Mouse (Mus musculus) spleen, adult 2 months (tissue): Measurements from ENCODE around the gene Tmem72. TPM values are rescaled to one million over a fixed set of nuclear protein-coding genes. Genes with fewer than 3 reads are reported as not detected.

Experiments used
- DNase-seq, 2 experiments: peaks; one replicate each; pipeline versions ENCODE4 v3.0.0 to v3.0.0-alpha.2; 2012 to 2021; ENCODE audit warnings: low spot score in 2 of 2, low read depth in 1 of 2
- H3K27ac ChIP-seq: fragments of 200-500 bp; 2 replicates; pipeline ENCODE4 v1.5.1; 2012; ENCODE audit warnings: low read length, inconsistent platforms; ENCODE audit not compliant: insufficient read depth
- H3K27me3 ChIP-seq: fragments of 200-500 bp; 2 replicates; pipeline ENCODE4 v1.6.1; 2012; ENCODE audit warnings: mild to moderate bottlenecking, moderate library complexity, low read length, inconsistent platforms; ENCODE audit not compliant: control insufficient read depth, insufficient read depth
- H3K36me3 ChIP-seq: fragments of 200-500 bp; 2 replicates; pipeline ENCODE4 v1.6.1; 2012; ENCODE audit warnings: mild to moderate bottlenecking, low read length, inconsistent platforms; ENCODE audit not compliant: control insufficient read depth, insufficient read depth
- H3K4me1 ChIP-seq: fragments of 200-500 bp; 2 replicates; pipeline ENCODE4 v1.6.1; 2011; ENCODE audit warnings: inconsistent platforms; ENCODE audit not compliant: control insufficient read depth, insufficient read depth, insufficient read length
- H3K4me3 ChIP-seq: fragments of 200-500 bp; 2 replicates; pipeline ENCODE4 v1.5.1; 2011; ENCODE audit warnings: mild to moderate bottlenecking, inconsistent platforms; ENCODE audit not compliant: insufficient read depth, insufficient read length; ENCODE audit errors: extremely low read depth
- CTCF ChIP-seq: fragments of 200-500 bp; IDR thresholded peaks from 2 replicates; pipeline ENCODE4 v1.5.1; 2011; ENCODE audit warnings: mild to moderate bottlenecking, inconsistent platforms; ENCODE audit not compliant: insufficient read depth, insufficient read length, insufficient replicate concordance; ENCODE audit errors: extremely low read depth
- POLR2A ChIP-seq: fragments of 200-500 bp; IDR thresholded peaks from 2 replicates; pipeline ENCODE4 v1.6.1; 2011; ENCODE audit warnings: low read depth, low read length, inconsistent platforms
- WGBS: fragments of 180-500 bp; shearing (Covaris S2); methylation state at CpG from one replicate; pipeline ENCODE4 v1.1.7; 2018; 5-methylcytosine and 5-hydroxymethylcytosine counted together
- polyA plus RNA-seq: library from polyadenylated mRNA; depleted of rRNA; stranded (reverse); fragments of >200 nt; gene quantifications from 2 replicates; pipeline ENCODE4 v1.2.3, GENCODE M21; 2012

The Tmem72 gene
- polyA plus RNA-seq, 1 experiment, result 0.01 TPM

DNA sequence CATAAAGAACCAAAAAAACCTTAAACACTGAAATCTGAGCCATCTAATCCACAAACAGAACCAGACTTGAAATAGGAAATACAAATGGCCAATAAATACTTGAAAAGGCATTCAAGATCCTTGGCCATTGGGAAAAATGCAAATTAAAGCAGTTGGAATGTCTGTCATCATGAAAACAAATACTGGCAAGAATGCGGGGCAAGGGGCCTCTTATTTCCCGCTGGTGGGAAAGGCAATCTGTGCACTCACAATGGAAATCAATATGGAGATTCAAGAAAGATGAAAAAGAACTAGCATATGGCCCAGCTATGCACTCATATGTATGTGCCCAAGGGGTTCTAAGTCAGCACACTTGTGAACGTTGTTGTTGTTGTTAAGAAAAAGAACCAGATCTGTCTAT, 49.8 kb downstream of the Tmem72 start:
- H3K27ac ChIP-seq, result no peak overlapping the region
- TF ChIP-seq POLR2A, result no peak
- peaks cover 18% of the 10 kb centered on the region for H3K4me1 ChIP-seq
- DNase-seq, result no peak
- no peaks in the 10 kb centered on the region for H3K27me3 ChIP-seq
- 89% methylated on average over 3 of the region's 3 CpGs for WGBS
- no peaks in the 10 kb centered on the region for H3K36me3 ChIP-seq
- H3K4me3 ChIP-seq, result no peak overlapping the region

DNA sequence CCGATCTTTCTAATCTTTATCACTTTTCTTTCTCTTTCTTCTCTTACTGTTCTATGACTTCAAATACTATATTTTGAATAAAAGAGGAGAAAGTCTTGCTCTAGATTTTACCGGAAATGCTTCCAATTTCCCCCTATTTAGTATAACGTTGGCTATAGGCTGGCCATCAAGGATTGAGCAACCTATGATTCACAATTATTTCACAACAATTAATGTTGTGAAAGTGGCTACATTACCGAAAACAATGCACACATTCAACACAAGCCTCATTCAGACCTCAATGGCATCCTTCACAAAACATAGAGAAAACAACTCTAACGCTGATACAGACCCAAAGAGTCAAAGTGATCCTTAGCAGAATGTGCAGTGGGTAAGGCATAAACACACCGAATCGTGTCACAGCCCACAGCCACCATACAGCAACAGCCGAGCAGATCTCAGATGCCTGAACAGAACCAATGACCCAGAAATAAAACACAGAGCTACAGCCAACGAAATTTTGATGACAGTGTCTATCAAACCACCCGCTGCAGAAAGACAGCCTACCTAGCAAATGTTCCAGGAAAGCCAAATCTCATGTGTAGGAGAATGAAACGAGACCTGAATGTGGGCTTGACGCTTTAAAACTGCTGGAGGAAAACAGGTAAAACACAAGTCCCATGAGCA, 50.5 kb downstream of the Tmem72 start:
- no peaks in the 10 kb centered on the region for H3K27me3 ChIP-seq
- TF ChIP-seq POLR2A (no peak), CTCF (no peak)
- 88% methylated on average over 12 of the region's 12 CpGs for WGBS
- no peak overlapping the region for H3K27ac ChIP-seq
- no peak overlapping the region for H3K4me3 ChIP-seq
- peaks cover 14% of the 10 kb centered on the region for H3K4me1 ChIP-seq
- 0 out of 2 replicates have a peak, but pooled peaks cover 1% of the 10 kb centered on the region for H3K36me3 ChIP-seq
- no peak for DNase-seq

DNA sequence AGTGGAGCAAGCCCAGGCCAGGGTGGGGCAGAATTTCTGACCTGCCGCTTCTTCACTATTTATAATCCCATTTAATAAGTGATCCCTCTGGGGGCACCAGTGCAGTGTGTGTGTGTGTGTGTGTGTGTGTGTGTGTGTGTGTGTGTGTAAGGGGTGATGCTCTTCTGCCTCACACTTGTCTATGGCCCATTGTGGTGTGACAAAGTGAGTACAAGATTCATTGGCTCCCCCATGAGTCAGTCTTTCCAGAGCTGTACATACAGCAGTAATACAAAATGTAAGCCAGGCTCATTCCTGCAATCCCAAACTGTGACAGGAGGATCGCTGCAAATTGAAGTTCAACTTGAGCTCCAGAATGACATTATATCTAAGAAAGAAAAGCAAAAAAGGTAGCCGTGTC, 51.9 kb downstream of the Tmem72 start:
- Histone ChIP-seq H3K27ac (no peak overlapping the region), H3K4me3 (no peak overlapping the region), H3K36me3 (0 out of 2 replicates have a peak, but pooled peaks cover 1% of the 10 kb centered on the region), H3K27me3 (no peaks in the 10 kb centered on the region), H3K4me1 (peaks cover 5% of the 10 kb centered on the region; the same call in 1 of the 2 replicates)
- TF ChIP-seq POLR2A (no peak), CTCF (no peak)
- DNase-seq, result no peak
- WGBS, result 95% methylated on average over 3 of the region's 3 CpGs

DNA sequence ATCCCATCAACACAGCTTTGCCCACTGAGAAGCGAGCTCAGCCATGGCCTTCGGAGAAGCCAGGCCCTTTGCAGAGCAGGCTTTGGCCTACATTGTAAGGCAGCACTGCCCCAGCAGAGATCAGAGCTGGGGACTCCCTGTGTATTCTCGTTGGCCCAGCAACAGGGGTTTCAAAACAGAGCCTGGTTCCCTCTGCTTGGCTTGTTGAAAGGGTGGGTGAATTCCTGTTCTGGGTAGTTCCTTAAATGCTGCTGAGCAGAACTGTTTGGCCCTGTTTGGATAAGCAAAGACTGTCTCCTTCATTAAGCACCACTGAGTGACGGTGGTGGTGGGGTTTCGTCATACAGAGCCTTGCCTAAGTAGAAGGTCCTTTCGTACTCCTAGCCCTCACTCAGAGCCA, 52.7 kb downstream of the Tmem72 start:
- WGBS, result 67% methylated on average over 6 of the region's 6 CpGs
- H3K4me1 ChIP-seq, result peaks cover 5% of the 10 kb centered on the region; the same call in 1 of the 2 replicates
- TF ChIP-seq POLR2A (no peak), CTCF (no peak)
- H3K36me3 ChIP-seq, result 0 out of 2 replicates have a peak, but pooled peaks cover 5% of the 10 kb centered on the region
- no peaks in the 10 kb centered on the region for H3K27me3 ChIP-seq
- no peak for DNase-seq
- H3K27ac ChIP-seq, result peak overlapping the region; percentile 46; the same call in 1 of the 2 replicates
- no peak overlapping the region for H3K4me3 ChIP-seq

DNA sequence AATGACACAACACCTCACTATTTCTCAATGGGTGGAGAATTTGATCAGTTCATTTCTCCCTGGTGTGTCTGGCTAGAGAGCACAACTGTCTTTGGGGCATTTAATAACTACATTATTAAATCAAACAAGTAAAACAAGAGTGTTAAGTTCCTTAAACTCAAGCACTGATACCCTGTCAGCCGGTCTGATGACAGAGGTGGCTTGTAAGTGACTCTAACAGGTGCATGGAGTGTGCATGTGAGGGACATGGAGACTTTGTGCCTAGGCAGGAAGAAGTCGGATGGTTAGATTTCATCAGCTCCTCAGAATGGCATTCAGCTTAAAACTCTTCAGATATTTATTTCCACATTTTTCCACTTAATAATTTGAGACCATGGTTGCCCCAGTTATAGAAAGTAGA, 53.3 kb downstream of the Tmem72 start:
- Histone ChIP-seq H3K4me3 (no peak overlapping the region), H3K27me3 (no peaks in the 10 kb centered on the region), H3K36me3 (0 out of 2 replicates have a peak, but pooled peaks cover 5% of the 10 kb centered on the region), H3K4me1 (0 out of 2 replicates have a peak, but pooled peaks cover 5% of the 10 kb centered on the region), H3K27ac (no peak overlapping the region)
- WGBS, result 84% methylated on average over 2 of the region's 2 CpGs
- no peak for TF ChIP-seq POLR2A
- TF ChIP-seq CTCF, result no peak
- DNase-seq, result no peak

DNA sequence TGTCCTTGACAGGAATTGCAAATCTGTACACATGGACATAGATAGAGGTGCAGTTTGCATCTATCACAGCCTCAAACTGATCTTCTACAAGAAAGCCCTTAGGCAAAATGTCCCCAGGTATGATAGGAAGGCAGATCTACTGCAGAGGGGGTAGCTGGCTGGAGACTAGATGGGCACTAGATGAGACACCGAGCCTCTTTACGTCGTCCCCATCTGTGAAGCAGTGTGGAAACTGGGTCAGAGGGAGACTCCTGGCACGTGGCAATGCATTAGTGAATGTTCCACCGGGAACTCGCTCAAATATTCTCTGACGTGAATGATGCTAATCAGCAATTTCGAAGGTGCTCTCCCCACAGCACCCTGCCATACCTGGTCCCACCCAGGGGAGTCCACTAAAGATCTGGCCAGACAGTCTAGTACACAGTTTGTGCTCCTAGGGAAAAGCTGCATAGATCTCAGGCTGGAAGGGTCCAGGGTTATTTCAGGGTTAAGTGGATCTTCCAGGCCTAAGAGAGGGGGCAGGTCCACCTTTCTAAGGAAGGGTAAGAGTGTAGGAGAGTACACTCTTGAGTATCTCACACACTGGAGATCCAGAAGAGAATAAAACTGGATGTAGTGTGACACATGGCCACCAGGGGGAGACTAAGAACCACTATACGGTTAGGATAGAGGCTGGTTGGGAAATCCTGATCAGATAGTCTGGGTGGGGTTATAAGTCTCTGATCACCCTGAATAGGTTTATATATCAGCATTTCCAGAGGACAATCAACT, 62.8 kb downstream of the Tmem72 start:
- TF ChIP-seq POLR2A (no peak), CTCF (peak; percentile 47; the same call in 1 of the 2 replicates)
- H3K27ac ChIP-seq, result no peak overlapping the region
- H3K4me3 ChIP-seq, result no peak overlapping the region
- no peaks in the 10 kb centered on the region for H3K36me3 ChIP-seq
- DNase-seq, result peak; percentile 31 to 56
- 70% methylated on average over 9 of the region's 9 CpGs for WGBS
- H3K4me1 ChIP-seq, result no peaks in the 10 kb centered on the region; the same call in 1 of the 2 replicates
- H3K27me3 ChIP-seq, result 0 out of 2 replicates have a peak, but pooled peaks cover 2% of the 10 kb centered on the region
